Mouse (Mus musculus) testis, adult 2 months (tissue): ENCODE results near the gene Mccc2.

ENCODE experiments used
- CTCF ChIP-seq: fragments of 200-500 bp; IDR thresholded peaks from 2 replicates; pipeline ENCODE4 v1.5.1; 2012; ENCODE audit warnings: low read depth, mild to moderate bottlenecking, inconsistent platforms, low read length, moderate library complexity; ENCODE audit not compliant: control insufficient read depth, insufficient read depth, insufficient replicate concordance
- POLR2A ChIP-seq: fragments of 200-500 bp; IDR thresholded peaks from 2 replicates; pipeline ENCODE4 v1.6.1; 2012; ENCODE audit warnings: low read depth, mild to moderate bottlenecking, inconsistent platforms, low read length, moderate library complexity; ENCODE audit not compliant: control insufficient read depth

DNA sequence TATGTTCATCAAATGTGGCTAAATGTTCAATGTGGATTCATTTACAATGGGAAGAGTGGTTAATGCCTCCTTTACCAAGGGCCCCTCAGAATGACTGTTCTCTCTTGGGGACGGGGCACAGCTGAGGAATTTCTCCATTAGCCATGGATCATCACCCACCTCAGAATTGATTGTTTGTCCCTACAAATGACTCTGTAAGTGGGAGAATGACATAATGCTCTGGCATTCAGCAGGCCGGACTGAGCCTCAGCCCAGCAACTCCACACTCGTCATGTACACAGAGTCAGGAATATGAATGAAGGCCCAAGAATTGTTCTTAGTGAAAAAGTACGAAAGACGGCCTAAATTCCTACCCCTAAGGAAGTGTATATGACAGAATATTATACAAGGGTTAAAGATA lies 89.2 kb downstream of the Mccc2 start:
- TF ChIP-seq POLR2A = no peak
- TF ChIP-seq CTCF = no peak
